Mouse (Mus musculus): ENCODE results near the gene Radil.

DNA sequence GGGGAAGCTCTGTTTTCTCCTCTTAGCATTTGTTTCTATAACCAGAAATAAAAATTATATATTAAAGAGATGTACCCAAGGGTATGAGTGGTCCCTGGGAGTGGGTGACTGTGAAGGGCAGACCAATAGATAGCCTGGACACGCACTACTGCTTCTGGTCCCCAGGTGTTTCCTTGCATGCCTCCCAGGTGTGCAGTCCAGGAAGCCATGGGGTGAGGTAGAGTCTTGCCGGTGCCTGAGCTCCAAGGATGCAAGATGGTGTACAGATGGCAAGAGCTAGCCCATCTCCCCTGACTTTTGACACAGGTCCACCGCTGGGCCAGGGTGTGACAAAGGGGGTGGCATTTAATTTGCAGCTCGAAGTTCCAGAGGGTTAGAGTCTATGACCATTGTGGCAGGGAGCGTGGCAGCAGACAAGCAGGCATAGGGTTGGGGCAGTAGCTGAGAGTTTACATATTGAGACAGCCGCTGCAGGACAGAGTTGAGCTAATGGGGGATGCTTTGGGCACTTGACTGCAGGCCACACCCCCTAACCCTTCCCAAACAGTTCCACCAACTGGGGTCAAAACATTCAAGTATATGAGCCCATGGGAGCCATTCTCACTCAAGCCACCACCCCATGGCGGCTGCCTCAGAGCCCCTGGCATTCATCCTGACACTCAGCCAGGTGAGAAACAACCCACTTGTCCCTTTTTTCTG, 88.8 kb downstream of the Radil start:
- TF ChIP-seq EP300 (IDR thresholded peaks at IDR 0.05; ENCODE audit: insufficient read depth, low read depth, low read length) (no peak), CTCF (IDR thresholded peaks at IDR 0.05; ENCODE audit: low read depth, low read length) (no peak), POLR2A (IDR thresholded peaks at IDR 0.05; ENCODE audit: insufficient read depth, low read length) (no peak)
